Mouse (Mus musculus) embryonic facial prominence, embryonic 14.5 days (tissue): ENCODE results near the gene Pgam1. TPM values are rescaled to one million over a fixed set of nuclear protein-coding genes. Genes with fewer than 3 reads are reported as not detected.

ENCODE experiments used
- ATAC-seq: fragments of 200-750 bp; cut with Nextera tagmentation; 2 replicates; pipeline ENCODE4 v1.8.0; 2017; ENCODE audit warnings: low read depth, moderate number of reproducible peaks, moderate TSS enrichment
- DNase-seq: peaks from one replicate; pipeline ENCODE4 v3.0.0-alpha.2; 2015; ENCODE audit warnings: low spot score
- H3K27ac ChIP-seq: fragments of 300-500 bp; sonication (generic); replicated peaks from 2 replicates; pipeline ENCODE4 v1.5.1; 2014; ENCODE audit warnings: low read depth, mild to moderate bottlenecking, low read length, moderate library complexity
- H3K27me3 ChIP-seq: fragments of 300-500 bp; sonication (generic); replicated peaks from 2 replicates; pipeline ENCODE4 v1.6.1; 2014; ENCODE audit warnings: low read length; ENCODE audit not compliant: control insufficient read depth, insufficient read depth
- H3K36me3 ChIP-seq: fragments of 300-500 bp; sonication (generic); 2 replicates; pipeline ENCODE4 v1.6.1; 2014; ENCODE audit warnings: low read length, mixed read lengths; ENCODE audit not compliant: control insufficient read depth, insufficient read depth
- H3K4me1 ChIP-seq: fragments of 300-500 bp; sonication (generic); 2 replicates; pipeline ENCODE4 v1.6.1; 2014; ENCODE audit warnings: antibody characterized with exemption, low read length; ENCODE audit not compliant: control insufficient read depth, insufficient read depth
- H3K4me2 ChIP-seq: fragments of 300-500 bp; sonication (generic); 2 replicates; pipeline ENCODE4 v1.6.1; 2014; ENCODE audit warnings: low read depth, mild to moderate bottlenecking, low read length, moderate library complexity, mixed read lengths
- H3K4me3 ChIP-seq: fragments of 300-500 bp; sonication (generic); 2 replicates; pipeline ENCODE4 v1.5.1; 2014; ENCODE audit warnings: low read depth, mild to moderate bottlenecking, low read length
- H3K9ac ChIP-seq: fragments of 300-500 bp; sonication (generic); 2 replicates; pipeline ENCODE4 v1.6.1; 2014; ENCODE audit warnings: low read depth, mild to moderate bottlenecking, low read length, moderate library complexity, mixed read lengths
- H3K9me3 ChIP-seq: fragments of 300-500 bp; sonication (generic); 2 replicates; pipeline ENCODE4 v1.6.1; 2016; ENCODE audit warnings: low read length; ENCODE audit not compliant: control insufficient read depth
- WGBS: fragments of 180-500 bp; shearing (Covaris S2); extraction: QIAGEN DNeasy Blood & Tissue Kit; methylation state at CpG from one replicate; pipeline ENCODE4 v1.1.7; 2014; 5-methylcytosine and 5-hydroxymethylcytosine counted together
- polyA plus RNA-seq: library from polyadenylated mRNA; unstranded; fragments of >200 nt; fragmentation: Nextera tagmentation; extraction: Ambion mirVana; gene quantifications from 2 replicates; pipeline ENCODE4 v1.2.1, GENCODE M21; 2014

Pgam1 gene
- polyA plus RNA-seq, 1 experiment from 2014 or later = 522 TPM

GRCm38 (mm10) chr19:41938539-41938938 is 26.8 kb downstream of the Pgam1 start:
- DNase-seq (no peak), ATAC-seq (no peak)
- Histone ChIP-seq H3K4me2 (no peak overlapping the region), H3K4me3 (no peak overlapping the region), H3K9ac (no peak overlapping the region), H3K27ac (no peak overlapping the region), H3K36me3 (peaks cover 68% of the 10 kb centered on the region), H3K9me3 (no peaks in the 10 kb centered on the region), H3K27me3 (no peaks in the 10 kb centered on the region), H3K4me1 (peaks cover 11% of the 10 kb centered on the region)
- 95% methylated on average over 5 of the region's 5 CpGs for WGBS

GRCm38 (mm10) chr19:41943841-41944240 is 32.1 kb downstream of the Pgam1 start:
- ATAC-seq (no peak), DNase-seq (no peak)
- Histone ChIP-seq H3K9ac (no peak overlapping the region), H3K4me2 (no peak overlapping the region), H3K4me1 (no peaks in the 10 kb centered on the region), H3K27ac (no peak overlapping the region), H3K27me3 (no peaks in the 10 kb centered on the region), H3K36me3 (peaks cover 97% of the 10 kb centered on the region), H3K4me3 (no peak overlapping the region), H3K9me3 (no peaks in the 10 kb centered on the region)
- WGBS = 90% methylated on average over 7 of the region's 7 CpGs

GRCm38 (mm10) chr19:41952287-41952686 is 40.6 kb downstream of the Pgam1 start:
- Histone ChIP-seq H3K4me3 (no peak overlapping the region), H3K9ac (no peak overlapping the region), H3K9me3 (no peaks in the 10 kb centered on the region), H3K36me3 (peaks cover 98% of the 10 kb centered on the region), H3K27ac (no peak overlapping the region), H3K4me2 (no peak overlapping the region), H3K4me1 (no peaks in the 10 kb centered on the region), H3K27me3 (no peaks in the 10 kb centered on the region)
- peak; percentile 53 for DNase-seq
- WGBS = 72% methylated on average over 4 of the region's 4 CpGs
- ATAC-seq = peak; percentile 35

GRCm38 (mm10) chr19:41953574-41953973 is 41.9 kb downstream of the Pgam1 start:
- H3K4me2 ChIP-seq = no peak overlapping the region
- DNase-seq (no peak), ATAC-seq (0 out of 2 replicates have a peak, but pooled peaks have one; percentile 18)
- no peaks in the 10 kb centered on the region for H3K9me3 ChIP-seq
- no peaks in the 10 kb centered on the region for H3K27me3 ChIP-seq
- H3K9ac ChIP-seq = no peak overlapping the region
- 89% methylated on average over 3 of the region's 3 CpGs for WGBS
- no peak overlapping the region for H3K27ac ChIP-seq
- H3K36me3 ChIP-seq = peaks cover 95% of the 10 kb centered on the region
- no peaks in the 10 kb centered on the region for H3K4me1 ChIP-seq
- H3K4me3 ChIP-seq = no peak overlapping the region

Other genes with a start within 250 kb of the Pgam1 start
- gene Slit1, start 168.3 kb upstream of the Pgam1 start, polyA plus RNA-seq = 1.3 and 1.7 TPM in 2 replicates
- 17.5 and 21.2 TPM in 2 replicates for gene Arhgap19, start 109.9 kb upstream of the Pgam1 start, polyA plus RNA-seq
- gene Frat1, start 82.0 kb upstream of the Pgam1 start, polyA plus RNA-seq = 4.5 and 6.4 TPM in 2 replicates
- 2.8 and 3.2 TPM in 2 replicates for gene Frat2, start 63.8 kb upstream of the Pgam1 start, polyA plus RNA-seq
- 13.8 and 15.0 TPM in 2 replicates for gene Rrp12, start 15.8 kb upstream of the Pgam1 start, polyA plus RNA-seq
- 67.8 and 71.3 TPM in 2 replicates for gene Exosc1, start 21.5 kb downstream of the Pgam1 start, polyA plus RNA-seq
- gene Zdhhc16, start 21.6 kb downstream of the Pgam1 start, polyA plus RNA-seq = 69.1 and 72.4 TPM in 2 replicates
- gene Mms19, start 69.2 kb downstream of the Pgam1 start, polyA plus RNA-seq = 27.5 and 35.2 TPM in 2 replicates
- 18.7 and 20.8 TPM in 2 replicates for gene Ubtd1, start 69.8 kb downstream of the Pgam1 start, polyA plus RNA-seq
- gene Ankrd2, start 124.1 kb downstream of the Pgam1 start, polyA plus RNA-seq = 6.6 and 7.8 TPM in 2 replicates
- gene Hoga1, start 133.7 kb downstream of the Pgam1 start, polyA plus RNA-seq = 1.0 and 1.9 TPM in 2 replicates
- 0.25 TPM in 1 of 2 replicates, not detected in the other for gene 4933411K16Rik, start 140.3 kb downstream of the Pgam1 start, polyA plus RNA-seq
- 20.1 and 21.5 TPM in 2 replicates for gene Morn4, start 174.4 kb downstream of the Pgam1 start, polyA plus RNA-seq
- 28.2 and 29.9 TPM in 2 replicates for gene Pi4k2a, start 178.5 kb downstream of the Pgam1 start, polyA plus RNA-seq
- gene Avpi1, start 217.1 kb downstream of the Pgam1 start, polyA plus RNA-seq = 36.9 and 37.3 TPM in 2 replicates
- gene Marveld1, start 235.5 kb downstream of the Pgam1 start, polyA plus RNA-seq = 19.4 and 21.0 TPM in 2 replicates